Mouse (Mus musculus) forebrain, postnatal 0 days (tissue): ENCODE data around the gene Rbms2. TPM values are rescaled to one million over a fixed set of nuclear protein-coding genes. Genes with fewer than 3 reads are reported as not detected.
A peak's percentile ranks its signal among the peaks of the same experiment; 100 is the strongest.

Experiments used
- ATAC-seq: fragments of 200-750 bp; cut with Nextera tagmentation; 2 replicates; pipeline ENCODE4 v1.8.0; 2017; ENCODE audit warnings: mild to moderate bottlenecking, moderate library complexity
- DNase-seq: peaks from one replicate; pipeline ENCODE4 v3.0.0-alpha.2; 2015
- H3K27ac ChIP-seq: fragments of 300-500 bp; sonication (generic); 2 replicates; pipeline ENCODE4 v1.5.1; 2014; ENCODE audit warnings: low read depth, mild to moderate bottlenecking, antibody characterized with exemption, low read length, moderate library complexity, mixed read lengths
- H3K27me3 ChIP-seq: fragments of 300-500 bp; sonication (generic); 2 replicates; pipeline ENCODE4 v1.6.1; 2014; ENCODE audit warnings: mild to moderate bottlenecking, low read length, mixed read lengths; ENCODE audit not compliant: insufficient read depth
- H3K36me3 ChIP-seq: fragments of 300-500 bp; sonication (generic); 2 replicates; pipeline ENCODE4 v1.6.1; 2014; ENCODE audit warnings: mild to moderate bottlenecking, moderate library complexity; ENCODE audit not compliant: insufficient read depth
- H3K4me1 ChIP-seq: fragments of 300-500 bp; sonication (generic); 2 replicates; pipeline ENCODE4 v1.6.1; 2014; ENCODE audit warnings: antibody characterized with exemption; ENCODE audit not compliant: insufficient read depth
- H3K4me2 ChIP-seq: fragments of 300-500 bp; sonication (generic); 2 replicates; pipeline ENCODE4 v1.6.1; 2014; ENCODE audit warnings: low read depth, mild to moderate bottlenecking, moderate library complexity
- H3K4me3 ChIP-seq: fragments of 300-500 bp; sonication (generic); 2 replicates; pipeline ENCODE4 v1.5.1; 2014; ENCODE audit warnings: low read depth, low read length, mixed read lengths
- H3K9ac ChIP-seq: fragments of 300-500 bp; sonication (generic); 2 replicates; pipeline ENCODE4 v1.6.1; 2014; ENCODE audit warnings: mild to moderate bottlenecking
- H3K9me3 ChIP-seq: fragments of 300-500 bp; sonication (generic); 2 replicates; pipeline ENCODE4 v1.6.1; 2016; ENCODE audit warnings: low read length
- CTCF ChIP-seq: sonication (generic); IDR thresholded peaks from 2 replicates; pipeline ENCODE4 v1.5.1; 2016; ENCODE audit warnings: antibody characterized with exemption, control low read depth, low read depth
- WGBS: fragments of 180-500 bp; shearing (Covaris S2); extraction: QIAGEN DNeasy Blood & Tissue Kit; methylation state at CpG from one replicate; pipeline ENCODE4 v1.1.7; 2014; 5-methylcytosine and 5-hydroxymethylcytosine counted together
- polyA plus RNA-seq: library from polyadenylated mRNA; unstranded; fragments of >200 nt; fragmentation: Nextera tagmentation; extraction: Ambion mirVana; gene quantifications from 2 replicates; pipeline ENCODE4 v1.2.1, GENCODE M21; 2015
- total RNA-seq: library from RNA; depleted of rRNA; stranded (reverse); fragments of >200 nt; gene quantifications from 2 replicates; pipeline ENCODE4 v1.2.3, GENCODE M21; 2014

The Rbms2 gene
- total and polyA plus RNA-seq, 2 experiments from 2014 or later: 5.6 to 9.9 TPM

DNA sequence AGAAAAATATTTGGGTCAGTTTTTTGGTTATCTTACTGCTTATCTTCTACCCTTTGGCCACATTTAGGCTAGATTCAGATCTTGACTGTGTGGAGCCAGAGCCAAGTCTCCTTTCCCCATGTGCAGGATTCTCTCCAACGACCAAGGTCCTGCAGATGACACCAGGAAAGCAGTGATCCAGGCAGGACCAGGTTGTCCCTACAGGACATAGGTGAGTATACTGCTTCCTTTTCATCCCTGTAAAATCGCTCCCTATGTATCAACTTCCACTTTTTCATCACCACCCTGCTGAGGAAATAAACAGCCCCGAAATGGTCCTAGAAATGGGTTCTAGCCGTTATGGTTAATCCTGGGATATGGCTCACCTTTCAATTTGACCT is 83.8 kb downstream of the Rbms2 start:
- ATAC-seq (no peak), DNase-seq (no peak)
- no peak overlapping the region for H3K9ac ChIP-seq
- WGBS: 26% methylated on average over 4 of the region's 4 CpGs
- H3K27me3 ChIP-seq: no peaks in the 10 kb centered on the region
- no peaks in the 10 kb centered on the region for H3K36me3 ChIP-seq
- no peaks in the 10 kb centered on the region for H3K9me3 ChIP-seq
- peak overlapping the region; percentile 90; the same call in 1 of the 2 replicates for H3K4me3 ChIP-seq
- H3K27ac ChIP-seq: no peak overlapping the region
- peaks cover 16% of the 10 kb centered on the region for H3K4me1 ChIP-seq
- no peak overlapping the region for H3K4me2 ChIP-seq
- TF ChIP-seq CTCF: no peak

DNA sequence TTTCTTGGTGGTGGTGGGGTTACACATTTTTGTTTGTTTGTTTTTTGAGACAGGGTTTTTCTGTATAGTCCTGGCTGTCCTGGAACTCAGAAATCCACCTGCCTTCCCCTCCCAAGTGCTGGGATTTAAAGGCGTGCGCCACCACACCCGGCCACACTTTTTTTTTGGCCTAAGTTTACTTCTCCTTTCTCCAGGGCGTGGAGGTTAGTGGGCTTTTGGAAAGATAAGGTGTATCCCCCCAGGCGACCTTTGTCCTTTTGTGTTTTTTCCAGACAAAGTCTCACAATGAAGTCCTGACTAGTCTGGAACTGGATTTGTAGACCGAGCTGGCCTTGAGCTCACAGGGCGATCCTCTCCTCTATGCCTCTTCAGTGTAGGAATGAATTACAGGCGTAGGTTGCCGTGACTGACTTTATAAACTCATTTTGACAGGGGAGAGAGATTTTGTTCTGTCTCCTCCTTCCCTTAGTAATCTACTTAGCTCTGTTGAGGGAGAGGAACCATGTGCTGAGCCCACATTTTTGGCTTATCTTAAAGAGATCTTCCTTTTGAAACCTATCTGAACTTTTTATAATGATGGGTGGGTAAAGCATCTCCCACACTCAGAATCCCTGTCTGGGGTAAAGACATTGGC is 85.0 kb downstream of the Rbms2 start:
- WGBS: 31% methylated on average over 9 of the region's 9 CpGs
- no peak for TF ChIP-seq CTCF
- H3K4me2 ChIP-seq: peak overlapping the region; percentile 35; the same call in 1 of the 2 replicates

DNA sequence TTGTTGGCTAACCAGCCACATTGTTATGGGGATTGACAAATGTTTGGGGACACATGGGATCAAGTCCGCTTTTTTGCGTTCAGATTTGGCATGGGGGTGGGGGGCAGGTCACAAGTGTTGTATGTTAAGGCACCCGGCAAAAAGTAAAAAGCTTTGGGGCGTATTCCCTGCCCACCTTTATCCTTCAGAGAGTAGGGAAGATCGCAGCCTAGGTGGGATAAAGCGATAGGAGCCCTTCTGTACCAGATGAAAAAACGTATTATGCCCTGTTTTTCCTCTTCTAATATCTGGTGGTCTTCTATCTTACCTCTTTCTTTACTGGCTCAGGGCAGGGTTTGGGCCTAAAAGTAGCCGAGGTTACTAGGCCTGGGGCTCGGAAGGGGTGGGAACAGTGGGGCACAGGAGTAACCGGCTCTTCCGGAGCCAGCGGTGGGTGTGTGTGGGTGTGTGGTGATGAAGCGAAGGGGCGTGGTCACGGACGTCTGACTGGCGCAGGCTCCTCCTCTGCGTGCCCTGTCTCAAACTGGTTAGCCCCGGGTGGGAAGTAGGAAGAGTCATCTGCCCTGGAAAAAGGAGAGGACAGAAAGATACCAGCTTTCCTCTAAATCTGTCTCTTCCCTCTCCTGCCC is 85.6 kb downstream of the Rbms2 start:
- no peak overlapping the region for H3K27ac ChIP-seq
- 11% methylated on average over 19 of the region's 19 CpGs for WGBS
- no peak for TF ChIP-seq CTCF
- peaks cover 17% of the 10 kb centered on the region for H3K4me1 ChIP-seq
- peak overlapping the region; percentile 7; the same call in 1 of the 2 replicates for H3K4me3 ChIP-seq
- no peaks in the 10 kb centered on the region for H3K9me3 ChIP-seq
- DNase-seq (peak; percentile 54), ATAC-seq (no peak)
- H3K36me3 ChIP-seq: peaks cover 12% of the 10 kb centered on the region
- H3K4me2 ChIP-seq: peak overlapping the region; percentile 35
- H3K27me3 ChIP-seq: no peaks in the 10 kb centered on the region
- H3K9ac ChIP-seq: no peak overlapping the region

More for the DNA sequence above, 85.0 kb downstream of the Rbms2 start:
- Histone ChIP-seq H3K9ac (no peak overlapping the region), H3K27me3 (no peaks in the 10 kb centered on the region), H3K27ac (no peak overlapping the region), H3K9me3 (no peaks in the 10 kb centered on the region), H3K36me3 (peaks cover 6% of the 10 kb centered on the region; the same call in 1 of the 2 replicates), H3K4me1 (peaks cover 17% of the 10 kb centered on the region), H3K4me3 (no peak overlapping the region)
- no peak for DNase-seq
- no peak for ATAC-seq

DNA sequence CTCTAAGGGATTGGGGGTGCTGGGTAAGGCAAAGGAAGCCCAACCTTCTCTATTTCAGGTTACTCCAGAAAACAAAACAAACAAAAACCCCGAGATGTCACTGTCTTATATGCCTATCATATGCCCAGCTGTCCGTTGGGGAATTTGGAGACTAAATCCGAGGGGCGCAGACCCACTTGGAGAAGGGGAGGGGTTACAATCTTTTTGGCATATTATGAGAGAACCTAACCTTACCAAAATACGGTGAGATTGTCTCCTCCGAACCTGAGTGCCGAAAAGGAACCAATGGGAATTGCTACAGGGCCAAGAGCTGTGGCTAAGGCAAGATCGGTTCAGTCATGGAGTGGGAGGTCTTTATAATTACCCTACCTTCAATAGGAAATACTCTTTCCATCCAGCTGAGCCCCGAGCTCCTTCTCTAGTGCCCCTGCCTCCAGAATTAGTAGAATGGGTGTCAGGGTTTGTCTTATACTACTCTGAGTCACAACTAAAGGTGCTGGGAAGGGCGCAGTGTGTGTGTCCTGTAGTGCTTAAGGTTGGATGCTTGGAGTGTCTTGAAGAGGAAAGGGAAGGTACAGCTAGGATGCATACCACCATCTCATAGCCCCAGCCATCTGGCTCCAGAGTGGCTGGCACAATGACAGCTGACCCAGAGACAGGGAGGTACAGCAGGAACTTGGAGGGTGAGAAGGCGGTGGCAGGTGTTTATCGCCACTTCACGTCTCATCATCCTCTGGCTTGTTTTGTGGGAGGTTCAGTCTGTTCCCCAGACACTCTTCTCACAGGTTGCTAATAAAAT is 86.4 kb downstream of the Rbms2 start:
- Histone ChIP-seq H3K27me3 (no peaks in the 10 kb centered on the region), H3K4me3 (peak overlapping the region; percentile 88), H3K9ac (peak overlapping the region; percentile 81), H3K9me3 (no peaks in the 10 kb centered on the region), H3K4me2 (peak overlapping the region; percentile 94), H3K27ac (peak overlapping the region; percentile 83), H3K36me3 (peaks cover 20% of the 10 kb centered on the region), H3K4me1 (peaks cover 17% of the 10 kb centered on the region)
- 25% methylated on average over 13 of the region's 13 CpGs for WGBS
- TF ChIP-seq CTCF: no peak
- DNase-seq (no peak), ATAC-seq (no peak)

DNA sequence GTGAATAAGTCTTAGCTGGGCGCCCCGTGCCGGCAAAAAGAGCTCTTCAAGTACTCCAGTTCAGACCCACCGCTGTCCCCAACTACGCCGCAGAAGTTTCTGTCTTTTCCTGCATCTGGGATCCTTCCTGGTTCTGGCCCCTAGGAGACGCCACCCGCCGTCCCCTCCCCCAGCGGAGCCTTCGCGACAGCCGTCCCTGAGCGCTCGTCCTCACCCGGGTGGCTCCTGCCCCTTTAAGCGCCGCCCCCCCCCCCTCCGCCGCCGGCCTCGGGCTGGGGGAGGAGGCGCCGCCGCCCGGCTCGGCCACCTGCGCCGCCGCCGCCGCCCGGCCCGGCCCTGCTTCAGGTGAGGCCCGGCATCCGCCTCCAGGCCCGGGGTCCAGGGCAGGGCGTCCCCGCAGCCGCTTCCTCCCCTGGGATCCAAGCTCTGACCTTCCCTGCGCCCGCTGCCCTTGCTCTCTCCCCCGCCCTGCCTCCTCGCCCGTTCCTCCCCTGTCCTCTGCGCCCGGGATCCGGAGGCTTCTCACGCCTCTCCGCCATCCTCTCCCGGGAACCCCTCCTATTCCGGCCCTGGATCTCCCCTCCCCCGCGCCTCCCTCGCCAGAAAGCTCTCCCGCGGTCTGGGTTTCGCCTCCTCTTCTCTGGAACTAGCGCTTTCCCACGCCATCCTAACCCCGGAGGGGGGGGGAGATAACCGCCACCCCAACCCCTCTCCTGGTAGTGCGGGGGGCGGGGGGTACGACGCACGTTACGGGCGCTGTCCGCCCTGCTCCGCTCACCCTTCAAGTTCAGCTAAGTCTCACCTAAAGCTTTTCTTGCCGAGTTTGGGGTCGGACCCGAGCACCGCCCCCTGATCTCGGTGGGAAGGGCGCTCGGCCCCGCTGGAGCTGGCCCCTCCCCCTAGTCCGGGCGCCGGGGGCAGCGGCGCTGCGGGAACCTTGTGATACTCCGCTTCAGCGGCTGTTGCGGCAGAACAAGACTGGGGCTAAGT is 87.3 kb downstream of the Rbms2 start:
- peak; percentile 79 for DNase-seq
- H3K4me1 ChIP-seq: peaks cover 10% of the 10 kb centered on the region

More for the DNA sequence above, 87.3 kb downstream of the Rbms2 start:
- H3K4me3 ChIP-seq: peak overlapping the region; percentile 88
- peak; percentile 64 for ATAC-seq
- H3K9me3 ChIP-seq: no peaks in the 10 kb centered on the region
- peaks cover 29% of the 10 kb centered on the region for H3K36me3 ChIP-seq
- H3K27me3 ChIP-seq: no peaks in the 10 kb centered on the region
- peak overlapping the region; percentile 94 for H3K4me2 ChIP-seq
- H3K27ac ChIP-seq: peak overlapping the region; percentile 83
- TF ChIP-seq CTCF: peak; percentile 64
- WGBS: 1% methylated on average over 67 of the region's 88 CpGs
- H3K9ac ChIP-seq: peak overlapping the region; percentile 81
